ENCODE assay signal across 8 mouse cellular contexts in genomic region chr3:146449745-146450250, GRCm38 (mm10). TPM values are rescaled to one million over a fixed set of nuclear protein-coding genes. Genes with fewer than 3 reads are reported as not detected.
A peak's percentile ranks its signal among the peaks of the same experiment; 100 is the strongest.
DNase-seq lines count a peak whose midpoint lies in the region; ATAC-seq and TF ChIP-seq lines count a peak whose summit lies in the region.

Gene Ctbs (plus strand): TSS chr3:146449795.

- H3K36me3 ChIP-seq in thymus, adult 2 months (ENCODE audit: control insufficient read depth, insufficient read depth, low read length) = no peaks in the 10 kb centered on the region
- peaks cover 15% of the 10 kb centered on the region for H3K36me3 ChIP-seq in liver, embryonic 15.5 days (replicated peaks)

- no peak for DNase-seq in cerebellum, adult 2 months
- DNase-seq in cerebellum, adult 9-11 months = no peak
- DNase-seq in thymus, adult 2 months = no peak
- DNase-seq in thymus, postnatal 25 days = no peak
- no peak for DNase-seq in urinary bladder, postnatal 14 days (ENCODE audit: low spot score)
- no peak for DNase-seq in embryo, embryonic 9.5 days (ENCODE audit: extremely low spot score)
- no peak for DNase-seq in urinary bladder, postnatal 10 days (ENCODE audit: low spot score)

- H3K9ac ChIP-seq in liver, embryonic 15.5 days = peak within 1 kb of the TSS; percentile 77

- WGBS in cerebellum, adult 2 months = 45% methylated on average over 9 of the region's 9 CpGs
- WGBS in thymus, adult 2 months = 63% methylated on average over 9 of the region's 9 CpGs
- 46% methylated on average over 9 of the region's 9 CpGs for WGBS in liver, embryonic 15.5 days (ENCODE audit: insufficient replicate concordance)

- no peaks in the 10 kb centered on the region for H3K4me1 ChIP-seq in cerebellum, adult 2 months (ENCODE audit: control insufficient read depth, insufficient read depth, low read length)
- H3K4me1 ChIP-seq in thymus, adult 2 months (replicated peaks; ENCODE audit: control insufficient read depth, insufficient read depth, low read length) = peaks cover 7% of the 10 kb centered on the region
- H3K4me1 ChIP-seq in liver, embryonic 15.5 days (replicated peaks) = peaks cover 31% of the 10 kb centered on the region

- peak within 1 kb of the TSS; percentile 90 for H3K4me2 ChIP-seq in liver, embryonic 15.5 days

- peak within 1 kb of the TSS; percentile 61 for H3K4me3 ChIP-seq in cerebellum, adult 2 months (replicated peaks; ENCODE audit: insufficient read depth, low read depth, low read length)
- H3K4me3 ChIP-seq in thymus, adult 2 months (ENCODE audit: control insufficient read depth, insufficient read depth, low read length) = peak within 1 kb of the TSS; percentile 86
- H3K4me3 ChIP-seq in liver, embryonic 15.5 days (replicated peaks) = peak within 1 kb of the TSS; percentile 67

- H3K9me3 ChIP-seq in liver, embryonic 15.5 days (replicated peaks) = no peaks in the 10 kb centered on the region

- TF ChIP-seq POLR2A in cerebellum, adult 2 months (IDR thresholded peaks at IDR 0.05; ENCODE audit: borderline replicate concordance, insufficient read depth, low read length) = no peak
- no peak for TF ChIP-seq POLR2A in thymus, adult 2 months (IDR thresholded peaks at IDR 0.05; ENCODE audit: control insufficient read depth, extremely low read depth, insufficient read depth, low read length, poor library complexity)

- no peak within 1 kb of the TSS for H3K27ac ChIP-seq in cerebellum, adult 2 months (ENCODE audit: insufficient read depth, low read length)
- H3K27ac ChIP-seq in thymus, adult 2 months (ENCODE audit: control insufficient read depth, insufficient read depth, low read length) = peak within 1 kb of the TSS; percentile 0; the same call in 1 of the 2 replicates
- peak within 1 kb of the TSS; percentile 84 for H3K27ac ChIP-seq in liver, embryonic 15.5 days (replicated peaks)

- no peaks in the 10 kb centered on the region for H3K27me3 ChIP-seq in cerebellum, adult 2 months (ENCODE audit: control insufficient read depth, insufficient read depth, low read length)
- H3K27me3 ChIP-seq in thymus, adult 2 months (ENCODE audit: control insufficient read depth, insufficient read depth, low read length) = no peaks in the 10 kb centered on the region
- H3K27me3 ChIP-seq in liver, embryonic 15.5 days = no peaks in the 10 kb centered on the region

- no peak for TF ChIP-seq CTCF in cerebellum, adult 2 months (IDR thresholded peaks at IDR 0.05; ENCODE audit: borderline replicate concordance, insufficient read depth, low read depth, low read length)
- no peak for TF ChIP-seq CTCF in thymus, adult 2 months (IDR thresholded peaks at IDR 0.05; ENCODE audit: borderline replicate concordance, control insufficient read depth, extremely low read depth, insufficient read depth, low read length, poor library complexity)

- no peak; the same call in none of the 2 replicates for ATAC-seq in liver, embryonic 15.5 days (ENCODE audit: insufficient read depth)

RNA-seq across cellular contexts. Expression of gene Ctbs, which starts in this region (rescaled TPM):
- 2.7 and 3.0 TPM in 2 replicates for polyA plus RNA-seq in cerebellum, adult 2 months (2012; rRNA removed)
- polyA plus RNA-seq in thymus, adult 2 months (2012; rRNA removed) = 2.0 and 2.5 TPM in 2 replicates
- polyA plus RNA-seq in liver, embryonic 15.5 days (2015; fragmentation: Nextera tagmentation; extraction: Ambion mirVana) = 5.3 and 5.4 TPM in 2 replicates
